Mouse (Mus musculus) brain, embryonic 14.5 days (tissue): ENCODE measurements around the gene Myl9. TPM values are rescaled to one million over a fixed set of nuclear protein-coding genes. Genes with fewer than 3 reads are reported as not detected.
"Not testable (repeated sequence)": the region's sequence is repeated elsewhere in the genome, so short reads cannot be mapped to it uniquely, and the experiment has no call there.

Source experiments
- DNase-seq: peaks from one replicate; pipeline ENCODE4 v3.0.0-alpha.2; 2011; ENCODE audit warnings: low read depth
- CTCF ChIP-seq: fragments of 200-500 bp; IDR thresholded peaks from 2 replicates; pipeline ENCODE4 v1.5.1; 2012; ENCODE audit warnings: inconsistent platforms, mild to moderate bottlenecking, moderate library complexity, borderline replicate concordance; ENCODE audit not compliant: insufficient read depth, insufficient read length; ENCODE audit errors: extremely low read depth
- POLR2A ChIP-seq: fragments of 200-500 bp; IDR thresholded peaks from 2 replicates; pipeline ENCODE4 v1.6.1; 2012; ENCODE audit warnings: mild to moderate bottlenecking, inconsistent platforms, borderline replicate concordance; ENCODE audit not compliant: poor library complexity, insufficient read depth, insufficient read length, severe bottlenecking; ENCODE audit errors: extremely low read depth
- polyA plus RNA-seq: library from polyadenylated mRNA; depleted of rRNA; stranded (reverse); fragments of >200 nt; gene quantifications from 2 replicates; pipeline ENCODE4 v1.2.3, GENCODE M21; 2012

Gene Myl9
- polyA plus RNA-seq, 1 experiment, result 40.0 TPM

DNA sequence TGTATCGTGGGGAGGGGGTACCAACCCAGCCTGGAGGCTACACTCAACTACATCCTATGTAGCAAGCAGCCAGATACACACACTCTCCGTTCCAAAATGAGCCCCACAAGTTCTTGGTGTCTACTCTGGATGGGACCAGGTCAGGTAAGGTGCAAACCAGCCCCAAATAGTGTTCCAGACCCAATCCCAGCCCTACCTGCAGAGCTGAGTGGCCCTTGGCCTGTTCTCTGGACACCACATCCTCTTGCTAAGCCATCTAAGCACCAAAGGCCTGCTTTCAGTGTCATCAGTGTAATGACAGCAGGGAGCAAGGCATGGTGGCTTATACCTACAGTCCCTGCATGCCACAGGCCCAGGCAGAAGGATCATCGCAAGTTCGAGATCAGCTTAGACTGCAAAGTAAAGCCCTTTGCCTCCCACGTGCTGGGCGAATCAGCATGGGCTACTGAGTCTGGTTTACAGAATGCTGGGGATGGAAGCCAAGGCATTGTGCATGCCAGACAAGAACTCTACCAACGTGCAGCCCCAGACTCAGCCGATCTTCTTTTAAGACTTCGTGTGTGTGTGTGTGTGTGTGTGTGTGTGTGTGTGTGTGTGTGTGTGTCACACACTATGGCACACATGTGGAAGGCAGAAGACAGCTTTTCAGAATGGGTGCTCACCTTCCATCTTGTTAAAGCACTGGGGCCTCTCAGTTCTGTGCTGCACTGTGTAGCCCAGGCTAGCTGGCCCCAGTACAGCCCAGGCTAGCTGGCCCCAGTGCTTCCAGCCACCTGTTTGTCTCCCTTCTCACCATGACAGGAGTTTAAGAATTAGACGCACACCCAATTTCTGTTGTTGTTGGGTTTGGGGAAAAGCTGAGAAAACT lies 7.5 kb downstream of the Myl9 start:
- DNase-seq, result no peak
- TF ChIP-seq CTCF (no peak), POLR2A (no peak)

DNA sequence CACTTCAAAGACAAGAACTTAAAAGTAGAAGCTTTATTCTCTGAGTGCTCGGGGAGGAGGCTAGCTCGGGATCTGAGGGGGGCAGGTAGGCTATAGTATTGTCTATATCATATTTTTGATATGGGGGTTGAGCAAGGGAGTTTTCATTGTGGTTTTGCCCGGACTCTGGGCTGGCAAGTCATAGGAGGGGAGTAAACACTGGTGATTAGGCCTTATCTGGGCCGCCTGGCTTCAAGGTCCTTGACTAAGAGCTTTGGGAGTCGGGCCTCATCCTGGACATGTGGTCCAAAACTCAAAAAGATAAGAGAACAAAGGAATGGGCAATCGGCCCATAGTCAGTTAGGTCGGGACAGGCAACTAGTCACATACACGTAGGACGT lies 8.1 kb downstream of the Myl9 start:
- no peak for DNase-seq
- no peak for TF ChIP-seq CTCF

DNA sequence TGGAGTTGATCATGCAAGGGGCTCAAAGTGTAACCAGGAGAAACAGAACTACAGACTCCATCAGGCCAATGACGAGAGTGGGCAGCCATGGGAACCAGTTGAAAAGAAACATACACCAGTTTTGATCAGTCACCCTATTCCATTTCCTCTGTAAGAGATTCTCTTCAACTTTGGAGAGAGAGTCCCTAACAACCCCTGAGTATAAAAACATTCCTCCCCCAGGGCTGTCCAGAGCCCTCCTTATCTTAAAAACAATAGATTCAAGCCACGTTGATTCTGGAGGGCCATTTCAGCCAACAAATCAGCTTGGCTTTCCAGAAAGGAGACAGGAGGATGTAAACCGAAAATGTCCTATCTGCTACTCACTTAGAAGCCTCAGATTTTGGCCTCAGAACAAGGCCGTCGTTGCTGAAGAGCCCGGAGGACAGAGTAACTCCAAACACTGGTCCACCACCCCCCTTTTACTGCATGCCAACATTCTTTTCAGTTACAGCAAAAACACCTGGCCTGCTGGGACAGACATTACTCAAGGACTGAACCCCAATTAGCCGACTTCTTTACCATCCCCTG lies 8.9 kb downstream of the Myl9 start:
- DNase-seq, result no peak
- TF ChIP-seq POLR2A, result no peak
- no peak for TF ChIP-seq CTCF

DNA sequence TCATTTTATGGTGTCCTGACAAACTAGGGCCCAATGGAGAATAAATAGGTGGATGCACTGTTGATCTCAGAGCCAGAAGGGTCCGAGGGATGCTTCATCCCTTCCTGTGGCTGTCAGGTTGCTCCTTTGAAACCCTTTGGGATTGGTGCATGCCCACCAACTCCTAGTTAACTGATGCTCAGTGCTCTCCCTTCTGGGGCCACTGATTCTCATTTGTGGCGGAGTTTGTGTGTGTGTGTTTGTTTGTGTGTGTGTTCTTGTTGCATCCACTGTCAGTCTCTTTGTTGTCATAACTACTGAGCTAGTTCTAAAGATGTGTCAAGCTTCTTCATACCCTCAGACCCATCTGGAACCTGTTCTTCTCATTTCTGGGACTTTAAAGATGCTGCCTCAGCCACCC lies 9.7 kb downstream of the Myl9 start:
- TF ChIP-seq POLR2A, result no peak
- TF ChIP-seq CTCF, result no peak
- no peak for DNase-seq

DNA sequence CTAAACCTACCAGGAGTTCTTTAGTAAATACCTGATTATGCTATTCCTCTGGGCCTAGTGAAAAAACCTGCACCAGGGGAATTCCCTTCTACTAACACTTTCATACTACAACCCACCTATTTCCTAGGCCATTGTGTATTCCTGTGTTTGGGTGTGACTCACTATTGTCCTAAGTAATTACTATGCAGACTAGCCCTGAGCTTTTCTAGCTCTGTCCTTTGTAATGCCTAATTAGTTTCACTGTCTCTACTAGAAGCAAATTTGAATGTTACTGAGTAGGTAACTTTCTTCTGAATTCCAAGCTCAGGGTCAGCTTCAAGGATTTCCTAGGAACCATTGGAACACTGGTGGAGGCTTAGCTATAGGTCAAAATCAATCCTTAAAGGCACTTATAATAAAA lies 11.1 kb downstream of the Myl9 start:
- DNase-seq, result not testable (repeated sequence)

DNA sequence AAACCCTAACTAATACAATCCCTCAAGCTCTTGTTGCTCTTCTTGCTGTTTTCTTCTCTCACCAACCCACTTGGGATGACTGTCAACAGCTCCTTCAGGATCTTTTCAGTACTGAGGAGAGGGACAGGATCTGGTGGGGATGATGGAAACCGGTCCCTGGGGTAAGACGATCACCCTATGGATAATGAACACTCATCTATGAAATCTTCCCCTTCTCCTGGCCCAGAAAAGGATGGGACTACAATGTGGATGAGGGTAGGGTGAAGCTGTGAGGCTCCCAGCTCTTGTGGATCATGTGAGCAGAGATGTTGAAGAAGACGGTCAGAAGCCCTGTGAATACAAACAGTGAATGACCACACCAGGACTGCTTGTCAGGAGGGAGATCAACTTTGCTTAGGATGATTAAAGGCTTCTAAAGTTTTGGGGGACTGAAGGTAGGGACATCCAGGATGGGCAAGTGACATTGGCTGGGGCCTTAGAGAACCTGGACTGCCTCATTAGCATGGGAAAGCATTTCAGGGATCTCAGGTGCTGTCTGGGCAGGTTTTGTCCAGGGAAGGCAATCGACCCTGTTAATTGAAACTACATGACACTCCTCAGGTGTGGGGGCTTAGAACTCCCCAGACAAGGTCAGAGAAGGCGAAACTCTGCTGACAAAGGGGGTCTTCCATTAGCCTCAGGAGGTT lies 12.0 kb downstream of the Myl9 start:
- DNase-seq, result no peak
- TF ChIP-seq CTCF (no peak), POLR2A (no peak)

DNA sequence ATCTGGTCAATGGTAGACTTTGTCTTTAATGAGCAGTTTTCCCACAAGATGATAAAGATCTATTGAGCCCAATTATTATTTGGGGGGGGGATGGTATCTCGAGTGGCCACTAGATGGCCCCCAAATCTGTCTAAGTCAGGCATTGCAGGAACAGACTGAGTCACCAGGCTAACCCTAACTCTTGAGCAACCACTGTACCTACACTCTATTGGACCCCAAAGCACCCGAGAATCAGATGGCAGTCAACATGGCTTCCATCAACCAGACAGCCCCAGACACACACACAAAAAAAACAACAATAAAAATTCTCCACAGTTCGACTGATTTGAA lies 12.5 kb downstream of the Myl9 start:
- no peak for DNase-seq
- TF ChIP-seq POLR2A (no peak), CTCF (peak; percentile 40; the same call in 1 of the 2 replicates)

DNA sequence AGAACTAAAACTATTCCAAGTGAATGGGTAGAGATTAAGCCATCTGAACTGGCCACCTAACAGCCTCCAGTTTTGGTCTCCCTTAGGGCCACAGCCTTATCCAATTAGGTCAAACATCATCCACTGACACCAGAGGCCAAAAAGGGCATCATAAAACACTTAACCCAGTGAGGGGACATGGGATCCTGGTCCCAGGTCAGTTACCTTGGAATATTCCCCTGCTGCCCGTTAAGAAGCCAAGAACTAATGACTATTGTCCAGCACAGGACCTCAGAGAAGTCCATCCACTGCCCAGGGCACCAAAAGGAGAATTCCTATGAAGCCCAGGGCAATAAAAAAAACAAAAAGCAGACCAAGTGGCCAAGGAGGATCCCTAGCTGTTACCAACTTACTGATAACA lies 13.6 kb downstream of the Myl9 start:
- DNase-seq, result no peak
- TF ChIP-seq CTCF, result no peak

DNA sequence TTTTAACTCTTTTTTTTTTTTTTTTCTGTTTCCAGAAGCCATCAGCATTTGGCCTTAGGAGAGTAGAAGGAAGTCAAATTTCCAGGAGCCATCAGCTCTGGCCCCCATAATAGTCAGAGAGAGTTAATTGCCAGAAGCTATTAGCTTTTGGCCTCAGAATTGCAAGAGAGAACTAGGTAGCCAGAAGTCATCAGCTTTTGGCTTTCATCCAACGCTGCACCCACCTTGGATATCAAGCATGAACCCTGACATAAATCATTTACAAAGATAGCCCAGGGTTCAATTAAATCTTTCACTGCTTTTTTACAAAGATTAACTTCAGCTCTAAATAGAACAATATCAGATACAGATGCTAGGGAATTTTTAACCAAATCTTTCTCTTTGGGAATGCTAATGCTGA lies 23.3 kb downstream of the Myl9 start:
- TF ChIP-seq CTCF (no peak), POLR2A (no peak)
- no peak for DNase-seq

DNA sequence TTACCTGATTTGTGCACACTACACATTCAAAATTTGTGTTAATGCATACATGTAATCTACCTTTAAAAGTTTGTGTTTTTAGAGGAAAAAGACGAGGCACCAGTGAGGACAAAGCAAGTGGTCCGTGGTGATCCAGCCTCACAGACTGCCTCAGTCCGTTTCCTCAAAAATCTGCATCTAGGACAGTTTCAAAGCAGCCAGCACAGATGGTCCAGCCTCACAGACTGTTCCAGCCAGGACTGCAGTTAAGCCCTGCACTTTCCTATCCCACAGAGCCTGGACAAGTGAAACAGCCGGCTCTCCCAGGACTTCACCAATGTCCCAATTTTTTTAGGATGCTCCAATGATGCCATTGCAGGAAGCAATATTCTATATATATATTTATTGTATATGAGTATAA lies 25.8 kb downstream of the Myl9 start:
- DNase-seq, result no peak
- TF ChIP-seq CTCF, result no peak

DNA sequence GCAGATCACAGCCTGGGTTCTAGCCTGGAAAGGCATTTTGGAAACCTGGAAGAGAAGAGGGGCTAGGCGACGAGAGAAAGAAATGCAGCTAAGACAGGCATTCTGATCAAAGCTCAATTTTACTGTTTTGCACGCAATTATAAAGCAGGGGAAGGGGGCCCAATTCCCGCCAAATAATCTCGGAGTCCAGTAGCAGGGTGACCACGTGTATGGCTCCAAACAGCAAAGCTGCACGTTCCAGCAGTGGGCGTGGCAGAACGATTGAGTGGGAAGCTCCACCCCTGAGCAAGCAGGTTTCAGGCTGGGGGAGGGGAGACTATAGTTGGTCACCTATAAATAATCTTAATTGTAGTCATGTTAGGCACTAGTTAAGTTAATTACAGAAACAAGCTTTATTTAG lies 26.9 kb downstream of the Myl9 start:
- DNase-seq, result not testable (repeated sequence)

DNA sequence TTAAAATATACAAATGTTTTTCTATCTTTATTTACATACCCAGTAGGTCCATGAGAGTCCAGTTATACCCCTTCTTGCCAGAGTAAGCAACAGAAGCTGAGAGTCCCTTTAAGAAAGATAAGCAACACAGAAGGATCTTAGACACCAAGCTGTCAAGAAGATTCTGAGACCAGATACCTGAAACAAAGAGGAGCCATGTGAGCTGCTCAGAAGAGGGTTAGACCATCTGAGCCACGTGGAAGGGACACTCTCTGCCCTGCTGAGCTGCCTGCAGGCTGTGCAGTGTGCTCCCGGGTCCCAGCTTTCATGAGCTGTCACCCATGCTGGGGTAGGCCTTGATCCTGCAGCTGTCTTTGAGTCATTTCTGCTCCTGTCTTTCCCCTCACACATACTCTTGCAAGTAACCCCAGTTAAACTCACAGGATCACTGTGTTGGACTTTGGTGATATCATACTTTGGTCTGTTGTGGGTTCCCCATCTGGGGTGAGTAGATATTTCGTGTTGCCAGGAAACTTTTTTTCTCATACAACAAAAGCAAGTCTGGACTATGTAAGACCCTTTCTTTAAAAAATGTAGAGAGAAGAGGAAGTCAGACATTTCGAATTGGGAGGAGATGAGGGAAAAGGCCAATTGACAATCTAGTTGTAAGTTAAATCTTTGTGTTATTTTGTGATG lies 28.6 kb downstream of the Myl9 start:
- DNase-seq, result no peak
- TF ChIP-seq POLR2A (no peak), CTCF (no peak)

DNA sequence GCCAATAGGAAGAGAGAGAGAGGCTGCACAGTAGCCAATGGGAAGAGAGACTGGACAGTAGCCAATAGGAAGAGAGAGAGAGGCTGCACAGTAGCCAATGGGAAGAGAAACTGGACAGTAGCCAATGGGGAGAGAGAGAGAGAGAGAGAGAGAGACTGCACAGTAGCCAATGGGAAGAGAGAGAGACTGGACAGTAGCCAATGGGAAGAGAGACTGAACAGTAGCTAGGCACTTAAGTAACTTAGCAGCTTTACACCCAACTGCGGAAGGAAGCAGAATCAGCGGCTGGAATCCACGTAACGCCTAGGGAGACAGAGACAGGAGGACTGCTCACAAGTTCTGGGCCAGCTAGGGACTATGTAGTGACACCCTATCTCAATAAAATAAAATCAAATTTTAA lies 29.4 kb downstream of the Myl9 start:
- no peak for TF ChIP-seq POLR2A
- no peak for TF ChIP-seq CTCF
- DNase-seq, result no peak

DNA sequence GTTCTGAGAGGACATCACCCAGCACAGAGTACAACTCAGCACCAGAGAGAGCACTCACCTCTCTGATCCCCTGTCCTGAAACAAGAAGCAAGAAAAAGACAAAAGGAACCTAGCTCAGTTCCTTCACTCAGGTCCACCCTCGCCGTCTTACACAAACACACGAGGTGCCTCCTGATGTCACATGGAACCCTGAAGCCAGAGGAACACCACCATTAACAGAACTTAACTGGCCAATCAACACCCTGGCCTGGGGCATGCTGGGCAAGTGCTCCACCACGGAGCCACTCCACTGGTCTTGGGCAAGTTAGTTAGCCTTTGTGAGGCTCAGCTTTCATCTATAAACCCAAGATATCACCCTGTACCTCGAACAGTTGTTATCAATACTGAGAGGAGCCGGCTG lies 31.7 kb downstream of the Myl9 start:
- DNase-seq, result no peak
- no peak for TF ChIP-seq CTCF
- TF ChIP-seq POLR2A, result no peak
